Mouse (Mus musculus) liver, embryonic 12.5 days (tissue): ENCODE data around the gene Mprip. TPM values are rescaled to one million over a fixed set of nuclear protein-coding genes. Genes with fewer than 3 reads are reported as not detected.
"Not testable (repeated sequence)": the region's sequence is repeated elsewhere in the genome, so short reads cannot be mapped to it uniquely, and the experiment has no call there.

Experiments used
- ATAC-seq: fragments of 200-750 bp; cut with Nextera tagmentation; 2 replicates; pipeline ENCODE4 v1.8.0; 2017; ENCODE audit warnings: moderate number of reproducible peaks, mild to moderate bottlenecking, moderate library complexity
- H3K27ac ChIP-seq: fragments of 300-500 bp; sonication (generic); 2 replicates; pipeline ENCODE4 v1.5.1; 2016; ENCODE audit warnings: mild to moderate bottlenecking
- H3K27me3 ChIP-seq: fragments of 300-500 bp; sonication (generic); replicated peaks from 2 replicates; pipeline ENCODE4 v1.6.1; 2016; ENCODE audit warnings: mild to moderate bottlenecking, moderate library complexity
- H3K36me3 ChIP-seq: fragments of 300-500 bp; sonication (generic); 2 replicates; pipeline ENCODE4 v1.6.1; 2016; ENCODE audit warnings: mild to moderate bottlenecking, moderate library complexity
- H3K4me1 ChIP-seq: fragments of 300-500 bp; sonication (generic); 2 replicates; pipeline ENCODE4 v1.6.1; 2016
- H3K4me2 ChIP-seq: fragments of 300-500 bp; sonication (generic); 2 replicates; pipeline ENCODE4 v1.6.1; 2016; ENCODE audit warnings: mild to moderate bottlenecking, moderate library complexity
- H3K4me3 ChIP-seq: fragments of 300-500 bp; sonication (generic); 2 replicates; pipeline ENCODE4 v1.5.1; 2016; ENCODE audit warnings: mild to moderate bottlenecking, moderate library complexity
- H3K9ac ChIP-seq: fragments of 300-500 bp; sonication (generic); 2 replicates; pipeline ENCODE4 v1.6.1; 2016; ENCODE audit warnings: mild to moderate bottlenecking, moderate library complexity
- H3K9me3 ChIP-seq: fragments of 300-500 bp; sonication (generic); replicated peaks from 2 replicates; pipeline ENCODE4 v1.6.1; 2016; ENCODE audit warnings: mild to moderate bottlenecking, moderate library complexity
- WGBS: fragments of 180-500 bp; shearing (Covaris S2); methylation state at CpG from one replicate; pipeline ENCODE4 v1.1.7; 2016; ENCODE audit not compliant: insufficient replicate concordance; 5-methylcytosine and 5-hydroxymethylcytosine counted together
- polyA plus RNA-seq: library from polyadenylated mRNA; unstranded; fragments of >200 nt; fragmentation: Nextera tagmentation; extraction: Ambion mirVana; gene quantifications from 2 replicates; pipeline ENCODE4 v1.2.1, GENCODE M21; 2016

Mprip gene
- 36.4 and 38.5 TPM in 2 replicates for polyA plus RNA-seq

GRCm38 (mm10) chr11:59661005-59661404 lies at the start of gene Mprip:
Gene Mprip, plus strand, starts transcription at chr11:59661305.
- H3K36me3 ChIP-seq: no peaks in the 10 kb centered on the region
- H3K9me3 ChIP-seq: no peaks in the 10 kb centered on the region
- peak within 1 kb of the TSS; percentile 72 for H3K27ac ChIP-seq
- H3K27me3 ChIP-seq: 0 out of 2 replicates have a peak, but pooled peaks cover 7% of the 10 kb centered on the region
- H3K4me1 ChIP-seq: peaks cover 47% of the 10 kb centered on the region
- H3K9ac ChIP-seq: peak within 1 kb of the TSS; percentile 75
- WGBS: 77% methylated on average over 3 of the region's 3 CpGs
- ATAC-seq: no peak
- H3K4me3 ChIP-seq: peak within 1 kb of the TSS; percentile 73
- H3K4me2 ChIP-seq: peak within 1 kb of the TSS; percentile 93

- WGBS: 66% methylated on average over 5 of the region's 5 CpGs
- no peaks in the 10 kb centered on the region for H3K36me3 ChIP-seq
- no peak for ATAC-seq
Observed at GRCm38 (mm10) chr11:59611646-59612045, 49.5 kb upstream of the Mprip start.

GRCm38 (mm10) chr11:59614120-59614519 lies 47.0 kb upstream of the Mprip start:
- no peak for ATAC-seq
- no peak overlapping the region for H3K4me3 ChIP-seq
- H3K9ac ChIP-seq: no peak overlapping the region
- H3K27me3 ChIP-seq: peaks cover 17% of the 10 kb centered on the region; the same call in 1 of the 2 replicates
- H3K36me3 ChIP-seq: no peaks in the 10 kb centered on the region
- no peak overlapping the region for H3K4me2 ChIP-seq
- no peak overlapping the region for H3K27ac ChIP-seq
- 50% methylated on average over 4 of the region's 4 CpGs for WGBS
- no peaks in the 10 kb centered on the region for H3K9me3 ChIP-seq
- H3K4me1 ChIP-seq: no peaks in the 10 kb centered on the region

More at GRCm38 (mm10) chr11:59611646-59612045, 49.5 kb upstream of the Mprip start:
- Histone ChIP-seq H3K27me3 (peaks cover 10% of the 10 kb centered on the region; the same call in 1 of the 2 replicates), H3K27ac (no peak overlapping the region), H3K4me3 (no peak overlapping the region), H3K4me2 (no peak overlapping the region), H3K9ac (no peak overlapping the region), H3K9me3 (no peaks in the 10 kb centered on the region), H3K4me1 (no peaks in the 10 kb centered on the region)

- not testable (repeated sequence) for H3K9ac ChIP-seq, H3K36me3 ChIP-seq, H3K9me3 ChIP-seq, H3K4me3 ChIP-seq, H3K4me1 ChIP-seq, H3K27ac ChIP-seq, H3K4me2 ChIP-seq, ATAC-seq
- 63% methylated on average over 2 of the region's 2 CpGs for WGBS
- H3K27me3 ChIP-seq: peaks cover 17% of the 10 kb centered on the region; the same call in 1 of the 2 replicates
Observed at GRCm38 (mm10) chr11:59616986-59617385, 44.1 kb upstream of the Mprip start.

- WGBS: 47% methylated on average over 3 of the region's 3 CpGs
Observed at GRCm38 (mm10) chr11:59622214-59622613, 38.9 kb upstream of the Mprip start.

GRCm38 (mm10) chr11:59624017-59624630 lies 37.0 kb upstream of the Mprip start:
- H3K4me3 ChIP-seq: no peak overlapping the region
- no peaks in the 10 kb centered on the region for H3K4me1 ChIP-seq
- no peaks in the 10 kb centered on the region for H3K9me3 ChIP-seq
- no peak overlapping the region for H3K9ac ChIP-seq
- 27% methylated on average over 6 of the region's 6 CpGs for WGBS
- no peaks in the 10 kb centered on the region for H3K36me3 ChIP-seq
- no peak overlapping the region for H3K4me2 ChIP-seq
- ATAC-seq: no peak
- no peak overlapping the region for H3K27ac ChIP-seq
- peaks cover 8% of the 10 kb centered on the region for H3K27me3 ChIP-seq

More at GRCm38 (mm10) chr11:59622214-59622613, 38.9 kb upstream of the Mprip start:
- Histone ChIP-seq H3K9ac (no peak overlapping the region), H3K4me1 (no peaks in the 10 kb centered on the region), H3K36me3 (no peaks in the 10 kb centered on the region), H3K9me3 (no peaks in the 10 kb centered on the region), H3K27ac (no peak overlapping the region), H3K4me2 (no peak overlapping the region), H3K27me3 (peaks cover 14% of the 10 kb centered on the region), H3K4me3 (no peak overlapping the region)
- ATAC-seq: no peak

GRCm38 (mm10) chr11:59626192-59626591 lies 34.9 kb upstream of the Mprip start:
- Histone ChIP-seq H3K4me1 (no peaks in the 10 kb centered on the region), H3K4me3 (no peak overlapping the region), H3K27ac (no peak overlapping the region), H3K27me3 (peaks cover 15% of the 10 kb centered on the region), H3K4me2 (no peak overlapping the region), H3K9ac (no peak overlapping the region), H3K36me3 (no peaks in the 10 kb centered on the region), H3K9me3 (no peaks in the 10 kb centered on the region)
- WGBS: 70% methylated on average over 7 of the region's 7 CpGs
- ATAC-seq: no peak

- no peaks in the 10 kb centered on the region for H3K36me3 ChIP-seq
- no peaks in the 10 kb centered on the region for H3K4me1 ChIP-seq
- H3K9me3 ChIP-seq: no peaks in the 10 kb centered on the region
- H3K27ac ChIP-seq: no peak overlapping the region
- no peak overlapping the region for H3K4me3 ChIP-seq
- no peak for ATAC-seq
- 43% methylated on average over 5 of the region's 5 CpGs for WGBS
- peaks cover 16% of the 10 kb centered on the region for H3K27me3 ChIP-seq
- no peak overlapping the region for H3K4me2 ChIP-seq
- H3K9ac ChIP-seq: no peak overlapping the region
Observed at GRCm38 (mm10) chr11:59628177-59628576, 32.9 kb upstream of the Mprip start.

- 61% methylated on average over 5 of the region's 5 CpGs for WGBS
- Histone ChIP-seq H3K4me2 (no peak overlapping the region), H3K9me3 (no peaks in the 10 kb centered on the region), H3K27ac (no peak overlapping the region), H3K4me3 (no peak overlapping the region), H3K9ac (no peak overlapping the region), H3K27me3 (peaks cover 19% of the 10 kb centered on the region), H3K4me1 (no peaks in the 10 kb centered on the region), H3K36me3 (no peaks in the 10 kb centered on the region)
- ATAC-seq: no peak
Observed at GRCm38 (mm10) chr11:59629871-59630270, 31.2 kb upstream of the Mprip start.

- no peak for ATAC-seq
- no peaks in the 10 kb centered on the region for H3K36me3 ChIP-seq
- no peak overlapping the region for H3K4me2 ChIP-seq
- H3K27ac ChIP-seq: no peak overlapping the region
- 0 out of 2 replicates have a peak, but pooled peaks cover 5% of the 10 kb centered on the region for H3K4me1 ChIP-seq
- no peak overlapping the region for H3K9ac ChIP-seq
- 63% methylated on average over 4 of the region's 4 CpGs for WGBS
- H3K27me3 ChIP-seq: peaks cover 19% of the 10 kb centered on the region
- H3K9me3 ChIP-seq: no peaks in the 10 kb centered on the region
- H3K4me3 ChIP-seq: no peak overlapping the region
Observed at GRCm38 (mm10) chr11:59631980-59632379, 29.1 kb upstream of the Mprip start.

GRCm38 (mm10) chr11:59633037-59633436 lies 28.1 kb upstream of the Mprip start:
- H3K27me3 ChIP-seq: peaks cover 19% of the 10 kb centered on the region
- no peak overlapping the region for H3K9ac ChIP-seq
- ATAC-seq: no peak
- 24% methylated on average over 5 of the region's 5 CpGs for WGBS
- no peak overlapping the region for H3K4me3 ChIP-seq
- H3K9me3 ChIP-seq: no peaks in the 10 kb centered on the region
- 0 out of 2 replicates have a peak, but pooled peaks cover 7% of the 10 kb centered on the region for H3K4me1 ChIP-seq
- no peaks in the 10 kb centered on the region for H3K36me3 ChIP-seq
- no peak overlapping the region for H3K27ac ChIP-seq
- H3K4me2 ChIP-seq: no peak overlapping the region

GRCm38 (mm10) chr11:59634001-59634660 lies 27.0 kb upstream of the Mprip start:
- Histone ChIP-seq H3K9ac (no peak overlapping the region), H3K4me1 (0 out of 2 replicates have a peak, but pooled peaks cover 9% of the 10 kb centered on the region), H3K27me3 (peaks cover 19% of the 10 kb centered on the region), H3K9me3 (no peaks in the 10 kb centered on the region), H3K4me3 (no peak overlapping the region), H3K36me3 (no peaks in the 10 kb centered on the region), H3K4me2 (no peak overlapping the region), H3K27ac (no peak overlapping the region)
- ATAC-seq: no peak
- WGBS: 64% methylated on average over 7 of the region's 7 CpGs
